Mouse (Mus musculus) liver, postnatal 0 days (tissue): ENCODE measurements around the gene Tab2. TPM values are rescaled to one million over a fixed set of nuclear protein-coding genes. Genes with fewer than 3 reads are reported as not detected.
A peak's percentile ranks its signal among the peaks of the same experiment; 100 is the strongest.

Source experiments
- ATAC-seq: fragments of 200-750 bp; cut with Nextera tagmentation; 2 replicates; pipeline ENCODE4 v1.8.0; 2017; ENCODE audit warnings: mild to moderate bottlenecking, moderate library complexity
- DNase-seq: peaks from one replicate; pipeline ENCODE4 v3.0.0-alpha.2; 2016
- H3K27ac ChIP-seq: fragments of 300-500 bp; sonication (generic); 2 replicates; pipeline ENCODE4 v1.5.1; 2014; ENCODE audit warnings: antibody characterized with exemption, moderate library complexity, mild to moderate bottlenecking, low read depth
- H3K27me3 ChIP-seq: fragments of 300-500 bp; sonication (generic); 2 replicates; pipeline ENCODE4 v1.6.1; 2014; ENCODE audit warnings: low read length, control low read depth, mixed read lengths; ENCODE audit not compliant: insufficient read depth
- H3K36me3 ChIP-seq: fragments of 300-500 bp; sonication (generic); replicated peaks from 2 replicates; pipeline ENCODE4 v1.6.1; 2014; ENCODE audit warnings: mild to moderate bottlenecking, control low read depth, low read length, moderate library complexity, mixed read lengths; ENCODE audit not compliant: insufficient read depth
- H3K4me1 ChIP-seq: fragments of 300-500 bp; sonication (generic); 2 replicates; pipeline ENCODE4 v1.6.1; 2014; ENCODE audit warnings: antibody characterized with exemption, mild to moderate bottlenecking, control low read depth; ENCODE audit not compliant: insufficient read depth
- H3K4me2 ChIP-seq: fragments of 300-500 bp; sonication (generic); 2 replicates; pipeline ENCODE4 v1.6.1; 2014; ENCODE audit warnings: low read depth, mild to moderate bottlenecking, low read length, moderate library complexity, mixed read lengths
- H3K4me3 ChIP-seq: fragments of 300-500 bp; sonication (generic); 2 replicates; pipeline ENCODE4 v1.5.1; 2014; ENCODE audit warnings: low read depth, low read length
- H3K9ac ChIP-seq: fragments of 300-500 bp; sonication (generic); replicated peaks from 2 replicates; pipeline ENCODE4 v1.6.1; 2014; ENCODE audit warnings: mild to moderate bottlenecking, moderate library complexity
- H3K9me3 ChIP-seq: fragments of 300-500 bp; sonication (generic); 2 replicates; pipeline ENCODE4 v1.6.1; 2016; ENCODE audit warnings: mild to moderate bottlenecking, control low read depth, low read length, mixed read lengths
- CTCF ChIP-seq: sonication (generic); IDR thresholded peaks from 2 replicates; pipeline ENCODE4 v1.5.1; 2016; ENCODE audit warnings: antibody characterized with exemption, low read depth
- EP300 ChIP-seq: IDR thresholded peaks from 2 replicates; pipeline ENCODE4 v1.6.1; 2016; ENCODE audit warnings: antibody characterized with exemption, low read depth, mild to moderate bottlenecking
- WGBS: fragments of 180-500 bp; shearing (Covaris S2); extraction: QIAGEN DNeasy Blood & Tissue Kit; methylation state at CpG from one replicate; pipeline ENCODE4 v1.1.7; 2014; ENCODE audit not compliant: insufficient replicate concordance; 5-methylcytosine and 5-hydroxymethylcytosine counted together
- polyA plus RNA-seq: library from polyadenylated mRNA; unstranded; fragments of >200 nt; fragmentation: Nextera tagmentation; extraction: Ambion mirVana; gene quantifications from 2 replicates; pipeline ENCODE4 v1.2.1, GENCODE M21; 2015

Gene Tab2
- polyA plus RNA-seq, 1 experiment from 2014 or later = 11.8 TPM

GRCm38 (mm10) chr10:7874194-7874593 lies 81.8 kb downstream of the Tab2 start:
- Histone ChIP-seq H3K9ac (no peak overlapping the region), H3K9me3 (no peaks in the 10 kb centered on the region), H3K4me3 (no peak overlapping the region), H3K27ac (no peak overlapping the region), H3K36me3 (no peaks in the 10 kb centered on the region), H3K4me2 (no peak overlapping the region), H3K4me1 (no peaks in the 10 kb centered on the region), H3K27me3 (no peaks in the 10 kb centered on the region)
- 67% methylated on average over 7 of the region's 7 CpGs for WGBS
- TF ChIP-seq EP300 = no peak
- no peak for TF ChIP-seq CTCF
- ATAC-seq = no peak
- DNase-seq = no peak

DNA sequence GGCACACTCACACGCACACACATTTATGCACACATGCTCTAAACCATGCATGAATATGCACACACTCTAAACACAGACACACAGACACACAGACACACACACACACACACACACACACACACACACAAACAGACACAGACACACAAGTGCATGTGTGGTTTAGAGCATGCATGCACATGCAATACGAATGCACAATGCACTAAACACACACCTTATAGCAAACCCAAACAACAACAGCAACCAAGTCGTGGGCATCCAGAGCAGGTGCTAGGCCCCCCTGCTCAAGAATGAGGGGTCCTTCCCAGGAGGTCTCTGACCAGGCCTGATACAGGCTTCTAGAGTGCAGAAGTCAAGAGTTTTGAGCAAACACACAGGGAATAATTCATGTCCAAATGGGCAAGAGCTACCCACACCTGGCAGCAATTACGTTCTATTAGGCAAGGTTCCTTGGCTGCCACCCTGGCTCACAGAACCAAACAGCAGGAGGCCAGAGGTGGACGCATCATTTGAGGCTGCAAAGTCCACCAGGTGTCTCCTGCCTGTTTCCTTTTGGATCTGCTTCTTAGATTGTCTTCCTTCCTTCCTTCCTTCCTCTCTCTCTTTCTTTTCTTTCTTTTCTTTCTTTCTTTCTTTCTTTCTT lies 84.5 kb downstream of the Tab2 start:
- no peak overlapping the region for H3K27ac ChIP-seq
- ATAC-seq (no peak), DNase-seq (no peak)
- no peak overlapping the region for H3K4me3 ChIP-seq
- H3K9me3 ChIP-seq = no peaks in the 10 kb centered on the region
- no peak overlapping the region for H3K9ac ChIP-seq
- peaks cover 11% of the 10 kb centered on the region for H3K27me3 ChIP-seq
- no peaks in the 10 kb centered on the region for H3K4me1 ChIP-seq
- TF ChIP-seq CTCF (no peak), EP300 (no peak)
- WGBS = 79% methylated on average over 5 of the region's 5 CpGs
- H3K36me3 ChIP-seq = no peaks in the 10 kb centered on the region
- H3K4me2 ChIP-seq = no peak overlapping the region

DNA sequence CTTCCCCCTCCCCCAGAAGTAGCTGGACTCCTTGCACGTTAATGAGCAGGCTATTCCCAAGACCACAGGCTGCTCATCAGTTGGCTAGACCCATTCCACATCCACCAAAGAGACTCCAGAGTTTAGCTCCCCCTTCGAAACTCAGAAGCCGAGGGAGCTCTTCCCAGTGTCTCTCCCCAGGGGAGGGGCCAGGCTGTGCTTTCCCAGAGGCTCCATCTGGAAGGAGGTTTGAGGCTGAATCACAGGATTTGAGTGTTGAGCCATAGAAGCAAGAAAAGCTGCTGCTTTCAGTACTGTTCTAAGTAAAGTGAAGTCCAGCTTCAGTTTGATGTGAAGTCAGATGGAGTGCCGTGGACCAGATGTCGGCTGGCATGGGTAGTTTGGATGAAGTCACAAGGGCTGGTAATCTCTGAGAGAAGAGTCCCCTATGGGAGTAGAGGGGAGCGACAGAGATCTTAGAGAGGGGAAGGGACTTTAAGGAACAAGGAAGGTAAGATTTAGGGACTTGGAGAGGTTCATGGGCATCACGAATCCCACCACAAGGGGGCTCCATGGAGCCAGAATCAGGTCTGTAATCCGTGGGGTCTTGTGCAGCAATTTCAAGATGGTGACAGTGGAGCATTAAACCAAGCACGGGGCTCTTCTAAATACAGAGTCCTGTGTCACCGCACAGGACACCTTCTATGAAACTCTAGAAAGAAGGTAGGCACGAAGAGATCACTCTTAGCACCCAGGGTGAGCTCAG lies 85.3 kb downstream of the Tab2 start:
- no peak for TF ChIP-seq EP300
- TF ChIP-seq CTCF = peak; percentile 60
- ATAC-seq (no peak), DNase-seq (peak; percentile 54)
- H3K9ac ChIP-seq = no peak overlapping the region
- H3K4me1 ChIP-seq = no peaks in the 10 kb centered on the region
- no peak overlapping the region for H3K4me2 ChIP-seq
- H3K4me3 ChIP-seq = no peak overlapping the region
- H3K27me3 ChIP-seq = peaks cover 12% of the 10 kb centered on the region
- no peaks in the 10 kb centered on the region for H3K9me3 ChIP-seq
- no peak overlapping the region for H3K27ac ChIP-seq
- WGBS = 64% methylated on average over 11 of the region's 11 CpGs
- no peaks in the 10 kb centered on the region for H3K36me3 ChIP-seq

GRCm38 (mm10) chr10:7869746-7870145 lies 86.3 kb downstream of the Tab2 start:
- Histone ChIP-seq H3K36me3 (no peaks in the 10 kb centered on the region), H3K9ac (no peak overlapping the region), H3K4me2 (no peak overlapping the region), H3K4me3 (no peak overlapping the region), H3K9me3 (no peaks in the 10 kb centered on the region), H3K27me3 (peaks cover 12% of the 10 kb centered on the region), H3K4me1 (no peaks in the 10 kb centered on the region), H3K27ac (no peak overlapping the region)
- no peak for ATAC-seq
- 69% methylated on average over 8 of the region's 8 CpGs for WGBS
- TF ChIP-seq CTCF (no peak), EP300 (no peak)
- no peak for DNase-seq

DNA sequence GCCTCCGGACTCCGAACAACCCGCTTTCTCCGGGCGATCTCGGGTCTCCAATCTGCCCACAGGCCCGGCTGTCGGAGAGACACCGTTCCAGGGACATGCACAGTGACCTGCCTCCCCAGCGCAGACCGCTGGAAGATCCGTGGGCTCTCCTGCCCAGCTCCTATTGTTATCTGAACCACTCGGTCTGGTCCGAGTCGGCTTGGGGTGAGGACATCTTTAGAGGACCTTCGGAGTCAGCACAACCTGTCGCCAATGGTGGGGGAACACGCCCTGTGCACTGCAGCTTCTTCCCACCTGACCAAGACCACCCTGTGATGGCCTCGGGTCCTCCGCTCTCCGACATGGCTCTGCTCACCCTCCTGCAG lies 88.4 kb downstream of the Tab2 start:
- no peaks in the 10 kb centered on the region for H3K4me1 ChIP-seq
- no peak overlapping the region for H3K27ac ChIP-seq
- H3K9me3 ChIP-seq = no peaks in the 10 kb centered on the region
- H3K36me3 ChIP-seq = no peaks in the 10 kb centered on the region
- 33% methylated on average over 21 of the region's 21 CpGs for WGBS
- peaks cover 12% of the 10 kb centered on the region for H3K27me3 ChIP-seq
- ATAC-seq (no peak), DNase-seq (no peak)
- no peak overlapping the region for H3K9ac ChIP-seq
- H3K4me3 ChIP-seq = no peak overlapping the region
- H3K4me2 ChIP-seq = peak overlapping the region; percentile 48
- TF ChIP-seq CTCF (no peak), EP300 (no peak)

DNA sequence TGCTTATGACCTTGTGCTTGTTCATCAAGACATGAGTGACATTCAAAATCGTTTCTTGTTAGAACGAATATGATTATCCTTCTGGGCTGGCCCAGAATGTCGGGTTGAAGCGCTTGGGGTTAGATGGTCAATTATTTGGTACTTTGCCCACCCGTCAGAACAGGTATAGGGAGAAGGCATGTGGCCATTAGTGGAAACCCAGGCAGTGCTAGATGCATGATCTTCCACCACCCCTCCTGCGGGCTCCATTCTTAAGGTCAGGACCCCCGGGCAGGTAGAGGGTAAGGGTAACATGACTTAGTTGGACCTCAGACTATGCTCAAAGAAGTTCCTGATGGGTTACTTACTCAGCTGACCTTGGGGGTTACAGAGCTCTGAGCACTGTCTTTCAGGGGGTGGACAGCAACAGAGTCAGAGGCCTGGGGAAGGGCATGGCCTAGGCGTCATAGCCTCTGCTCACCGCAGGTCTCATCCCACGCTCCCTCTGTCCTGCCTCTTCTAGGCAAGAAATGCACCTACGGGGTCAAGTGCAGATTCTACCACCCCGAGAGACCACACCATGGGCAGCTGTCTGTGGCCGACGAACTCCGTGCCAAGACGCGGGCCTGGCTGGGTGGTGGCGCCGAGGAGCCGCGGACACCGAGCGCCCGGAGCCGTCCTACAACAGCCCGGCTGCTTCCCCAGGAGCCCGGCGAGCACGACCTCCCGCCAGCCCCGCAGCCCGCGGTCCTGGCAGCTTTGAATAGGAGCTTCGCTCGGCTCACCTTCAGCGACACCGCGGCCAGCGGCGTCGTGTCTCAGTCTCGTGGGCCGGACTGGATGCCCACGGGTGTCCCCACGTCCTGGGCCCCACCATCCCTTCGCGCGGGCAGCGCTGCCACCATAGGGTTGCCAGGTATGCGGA lies 89.0 kb downstream of the Tab2 start:
- TF ChIP-seq EP300 (no peak), CTCF (no peak)
- WGBS = 21% methylated on average over 50 of the region's 50 CpGs
- no peak overlapping the region for H3K27ac ChIP-seq
- DNase-seq (no peak), ATAC-seq (no peak)
- H3K36me3 ChIP-seq = no peaks in the 10 kb centered on the region
- no peaks in the 10 kb centered on the region for H3K9me3 ChIP-seq
- H3K4me2 ChIP-seq = peak overlapping the region; percentile 48
- H3K4me1 ChIP-seq = no peaks in the 10 kb centered on the region
- H3K27me3 ChIP-seq = peaks cover 12% of the 10 kb centered on the region
- 0 out of 2 replicates have a peak overlapping the region, but pooled peaks have one; percentile 8 for H3K4me3 ChIP-seq
- no peak overlapping the region; the same call in 1 of the 2 replicates for H3K9ac ChIP-seq
